Mouse (Mus musculus) heart, embryonic 10.5 days (tissue): ENCODE results near the gene Parvg. TPM values are rescaled to one million over a fixed set of nuclear protein-coding genes. Genes with fewer than 3 reads are reported as not detected.

Experiments used
- DNase-seq: peaks from one replicate; pipeline ENCODE4 v3.0.0-alpha.2; 2017; ENCODE audit warnings: low spot score
- H3K27ac ChIP-seq: fragments of 300-500 bp; sonication (generic); 2 replicates; pipeline ENCODE4 v1.5.1; 2016; ENCODE audit warnings: mild to moderate bottlenecking
- H3K27me3 ChIP-seq: fragments of 300-500 bp; sonication (generic); 2 replicates; pipeline ENCODE4 v1.6.1; 2016; ENCODE audit warnings: mild to moderate bottlenecking; ENCODE audit not compliant: poor library complexity, insufficient read depth, severe bottlenecking
- H3K36me3 ChIP-seq: fragments of 300-500 bp; sonication (generic); 2 replicates; pipeline ENCODE4 v1.6.1; 2016; ENCODE audit warnings: mild to moderate bottlenecking, moderate library complexity
- H3K4me1 ChIP-seq: fragments of 300-500 bp; sonication (generic); 2 replicates; pipeline ENCODE4 v1.6.1; 2016; ENCODE audit warnings: mild to moderate bottlenecking
- H3K4me3 ChIP-seq: fragments of 300-500 bp; sonication (generic); 2 replicates; pipeline ENCODE4 v1.5.1; 2016; ENCODE audit warnings: mild to moderate bottlenecking, moderate library complexity
- H3K9me3 ChIP-seq: fragments of 300-500 bp; sonication (generic); 2 replicates; pipeline ENCODE4 v1.6.1; 2016; ENCODE audit warnings: mild to moderate bottlenecking, moderate library complexity
- WGBS: fragments of 180-500 bp; shearing (Covaris S2); methylation state at CpG from one replicate; pipeline ENCODE4 v1.1.7; 2016; 5-methylcytosine and 5-hydroxymethylcytosine counted together
- polyA plus RNA-seq: library from polyadenylated mRNA; unstranded; fragments of >200 nt; fragmentation: Nextera tagmentation; extraction: Ambion mirVana; gene quantifications from 2 replicates; pipeline ENCODE4 v1.2.1, GENCODE M21; 2016

Parvg gene
- polyA plus RNA-seq, 1 experiment from 2014 or later: 1.0 TPM

DNA sequence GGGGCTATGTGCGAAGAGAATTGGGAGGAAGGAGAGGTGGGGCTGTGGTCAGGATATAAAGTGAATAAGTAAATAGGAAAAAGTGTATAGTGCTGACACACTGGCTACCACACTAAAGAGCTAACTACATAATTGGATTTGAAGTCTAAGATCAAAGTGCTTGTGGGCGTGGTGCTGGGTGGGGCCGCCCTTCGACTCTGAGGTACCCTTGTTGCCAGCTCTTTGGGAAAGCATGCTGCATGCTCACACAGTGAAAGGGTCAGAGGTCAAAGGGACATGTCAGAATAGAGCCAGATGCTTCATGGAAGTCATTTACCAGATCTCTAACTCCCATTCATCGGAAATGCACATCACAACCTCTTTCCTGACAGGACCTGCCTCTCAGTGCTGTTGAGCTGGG lies 49.0 kb downstream of the Parvg start:
- H3K9me3 ChIP-seq: peaks cover 12% of the 10 kb centered on the region
- WGBS: 82% methylated on average over 5 of the region's 5 CpGs
- no peak overlapping the region for H3K27ac ChIP-seq
- H3K36me3 ChIP-seq: no peaks in the 10 kb centered on the region
- no peaks in the 10 kb centered on the region for H3K4me1 ChIP-seq
- no peaks in the 10 kb centered on the region for H3K27me3 ChIP-seq
- DNase-seq: no peak
- H3K4me3 ChIP-seq: no peak overlapping the region

GRCm38 (mm10) chr15:84378734-84379133 lies 54.9 kb downstream of the Parvg start:
- no peaks in the 10 kb centered on the region for H3K36me3 ChIP-seq
- H3K4me1 ChIP-seq: no peaks in the 10 kb centered on the region
- 86% methylated on average over 9 of the region's 9 CpGs for WGBS
- no peaks in the 10 kb centered on the region for H3K27me3 ChIP-seq
- no peak for DNase-seq
- no peak overlapping the region for H3K27ac ChIP-seq
- no peak overlapping the region for H3K4me3 ChIP-seq
- peaks cover 12% of the 10 kb centered on the region for H3K9me3 ChIP-seq

GRCm38 (mm10) chr15:84380181-84380580 lies 56.4 kb downstream of the Parvg start:
- Histone ChIP-seq H3K36me3 (no peaks in the 10 kb centered on the region), H3K9me3 (peaks cover 4% of the 10 kb centered on the region; the same call in 1 of the 2 replicates), H3K27ac (no peak overlapping the region), H3K27me3 (no peaks in the 10 kb centered on the region), H3K4me3 (no peak overlapping the region), H3K4me1 (no peaks in the 10 kb centered on the region)
- DNase-seq: no peak
- WGBS: 70% methylated on average over 10 of the region's 10 CpGs

GRCm38 (mm10) chr15:84384066-84384465 lies 60.2 kb downstream of the Parvg start:
- DNase-seq: no peak
- 84% methylated on average over 9 of the region's 9 CpGs for WGBS

DNA sequence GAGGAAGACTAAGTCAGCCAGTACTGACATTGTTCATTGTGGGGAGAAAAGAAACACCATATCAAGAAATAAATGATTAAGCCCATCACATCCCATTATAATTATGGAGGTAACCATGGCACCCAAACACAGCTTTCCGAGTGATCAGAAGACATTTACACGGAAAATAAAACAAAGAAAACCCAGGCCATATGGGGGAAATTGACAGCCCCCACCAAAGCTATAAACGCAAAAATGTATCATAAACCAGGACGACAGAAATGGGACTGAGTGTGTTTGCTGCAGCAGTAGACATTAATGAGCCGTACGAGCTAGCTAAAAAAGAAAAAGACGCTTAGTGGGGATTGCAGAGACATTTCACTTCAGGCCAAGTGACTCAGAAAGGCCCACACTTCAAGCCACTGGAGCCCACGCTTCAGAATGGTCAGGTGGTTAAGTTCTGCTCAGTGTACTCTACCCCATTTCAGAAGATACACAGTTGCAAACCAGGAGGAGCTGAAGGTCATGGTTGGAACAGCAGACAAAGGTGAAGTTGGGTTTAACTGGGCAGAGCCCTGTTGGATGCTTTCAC lies 62.3 kb downstream of the Parvg start:
- H3K4me1 ChIP-seq: no peaks in the 10 kb centered on the region
- H3K36me3 ChIP-seq: no peaks in the 10 kb centered on the region; the same call in 1 of the 2 replicates
- H3K27ac ChIP-seq: no peak overlapping the region
- H3K9me3 ChIP-seq: no peaks in the 10 kb centered on the region; the same call in 1 of the 2 replicates
- H3K4me3 ChIP-seq: no peak overlapping the region
- H3K27me3 ChIP-seq: no peaks in the 10 kb centered on the region
- DNase-seq: no peak
- WGBS: 87% methylated on average over 8 of the region's 8 CpGs

More at GRCm38 (mm10) chr15:84384066-84384465, 60.2 kb downstream of the Parvg start:
- H3K27me3 ChIP-seq: no peaks in the 10 kb centered on the region
- H3K4me1 ChIP-seq: no peaks in the 10 kb centered on the region
- no peaks in the 10 kb centered on the region; the same call in 1 of the 2 replicates for H3K36me3 ChIP-seq
- H3K27ac ChIP-seq: no peak overlapping the region
- H3K9me3 ChIP-seq: no peaks in the 10 kb centered on the region; the same call in 1 of the 2 replicates
- H3K4me3 ChIP-seq: no peak overlapping the region

DNA sequence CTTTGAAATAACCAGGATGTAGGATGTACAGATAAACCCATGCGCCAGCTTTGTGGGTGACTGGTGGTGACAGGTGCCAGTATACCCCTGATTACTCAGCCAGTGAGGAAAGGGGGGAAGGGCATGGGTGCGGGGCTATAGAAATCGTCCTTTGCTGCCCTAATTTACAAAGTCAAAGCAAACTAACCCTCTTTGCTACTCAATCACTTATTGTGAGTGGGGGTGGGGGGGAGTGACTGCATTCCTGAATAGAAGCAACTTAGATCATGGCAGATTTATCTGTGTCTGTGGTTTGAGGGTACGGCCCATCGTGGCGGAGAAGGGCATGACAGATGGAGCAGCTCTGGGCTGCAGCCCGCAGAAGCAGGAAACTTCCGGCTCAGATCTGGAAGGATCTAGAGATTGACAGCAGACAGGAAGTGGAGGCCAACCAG lies 64.9 kb downstream of the Parvg start:
- Histone ChIP-seq H3K36me3 (no peaks in the 10 kb centered on the region; the same call in 1 of the 2 replicates), H3K9me3 (no peaks in the 10 kb centered on the region; the same call in 1 of the 2 replicates), H3K4me3 (no peak overlapping the region), H3K4me1 (peaks cover 5% of the 10 kb centered on the region; the same call in 1 of the 2 replicates), H3K27me3 (0 out of 2 replicates have a peak, but pooled peaks cover 2% of the 10 kb centered on the region), H3K27ac (no peak overlapping the region)
- 80% methylated on average over 8 of the region's 8 CpGs for WGBS
- DNase-seq: no peak

DNA sequence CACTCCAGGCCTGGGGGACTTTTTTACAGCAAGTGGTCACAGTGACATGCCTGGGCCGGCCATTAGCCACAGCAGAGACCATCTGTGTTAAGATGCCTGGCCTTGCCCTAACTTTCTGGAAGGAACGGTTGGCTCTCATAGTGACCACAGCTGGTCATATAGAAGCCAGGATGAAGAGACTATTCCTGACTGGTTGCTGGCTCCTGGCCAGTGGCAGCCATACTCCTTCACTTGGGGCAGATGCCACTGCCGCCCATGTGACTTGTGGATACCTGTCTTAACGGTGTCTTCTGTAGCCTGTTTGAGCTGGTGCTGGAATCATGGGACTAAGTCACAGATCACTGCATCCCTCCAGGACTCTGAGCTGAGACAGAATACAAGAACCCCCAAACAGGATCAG lies 68.3 kb downstream of the Parvg start:
- 93% methylated on average over 4 of the region's 4 CpGs for WGBS
- no peak overlapping the region for H3K4me3 ChIP-seq
- peaks cover 15% of the 10 kb centered on the region for H3K27me3 ChIP-seq
- H3K4me1 ChIP-seq: peaks cover 5% of the 10 kb centered on the region; the same call in 1 of the 2 replicates
- H3K27ac ChIP-seq: no peak overlapping the region
- H3K36me3 ChIP-seq: no peaks in the 10 kb centered on the region; the same call in 1 of the 2 replicates
- H3K9me3 ChIP-seq: no peaks in the 10 kb centered on the region; the same call in 1 of the 2 replicates
- no peak for DNase-seq

Other genes with a start within 250 kb of the Parvg start
- 0.86 and 1.8 TPM in 2 replicates for gene Sult4a1, start 218.3 kb upstream of the Parvg start, polyA plus RNA-seq
- not detected in 2 replicates for gene Pnpla5, start 200.9 kb upstream of the Parvg start, polyA plus RNA-seq
- 0.51 and 0.68 TPM in 2 replicates for gene Pnpla3, start 156.2 kb upstream of the Parvg start, polyA plus RNA-seq
- 122 and 132 TPM in 2 replicates for gene Samm50, start 131.8 kb upstream of the Parvg start, polyA plus RNA-seq
- gene Parvb, start 92.0 kb upstream of the Parvg start, polyA plus RNA-seq: 12.8 and 17.6 TPM in 2 replicates
- gene Shisal1, start 123.1 kb downstream of the Parvg start, polyA plus RNA-seq: 0.30 and 0.40 TPM in 2 replicates
- gene Rtl6, start 233.8 kb downstream of the Parvg start, polyA plus RNA-seq: 13.1 and 14.9 TPM in 2 replicates